Mouse (Mus musculus): Measurements from ENCODE around the gene Epb41l3.

GRCm38 (mm10) chr17:69038760-69039675 is 36.5 kb upstream of the Epb41l3 start:
- TF ChIP-seq CTCF (IDR thresholded peaks at IDR 0.05; ENCODE audit: borderline replicate concordance, insufficient read depth, low read length) = no peak
- no peak for TF ChIP-seq POLR2A (IDR thresholded peaks at IDR 0.05; ENCODE audit: low read depth, low read length)

Data from embryonic fibroblast, embryonic 13.5 days (primary cell).